Mouse (Mus musculus): ENCODE data around the gene Fmo5.

DNA sequence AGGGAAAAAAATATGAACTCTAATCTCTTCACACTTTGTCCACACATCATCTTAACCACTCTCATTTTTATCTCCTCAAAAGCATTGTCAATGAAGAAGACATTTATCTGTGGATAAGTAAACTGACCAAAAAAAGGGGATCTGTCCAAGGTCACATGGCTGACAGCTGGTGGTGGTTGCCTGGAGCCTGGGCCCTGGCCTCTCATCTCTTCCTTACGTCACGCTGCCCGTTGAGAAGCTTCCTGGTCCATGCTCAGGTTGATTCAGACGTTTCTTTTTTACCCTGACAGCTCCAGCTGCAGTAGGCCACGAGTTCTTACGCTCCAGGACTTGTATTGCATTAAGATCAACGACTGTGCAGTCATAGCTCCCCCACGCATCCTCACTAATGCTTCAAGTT, 37.5 kb downstream of the Fmo5 start:
- no peak for TF ChIP-seq POLR2A (IDR thresholded peaks at IDR 0.05; ENCODE audit: extremely low read depth, insufficient read depth, low read length)
- no peak for TF ChIP-seq CTCF (IDR thresholded peaks at IDR 0.05; ENCODE audit: extremely low read depth, insufficient read depth, low read length)
